Mouse (Mus musculus) limb, embryonic 11.5 days (tissue): ENCODE results near the gene Dnah11. TPM values are rescaled to one million over a fixed set of nuclear protein-coding genes. Genes with fewer than 3 reads are reported as not detected.

ENCODE experiments used
- ATAC-seq: fragments of 200-750 bp; cut with Nextera tagmentation; 2 replicates; pipeline ENCODE4 v1.8.0; 2017; ENCODE audit warnings: low read depth; ENCODE audit not compliant: insufficient number of reproducible peaks, low FRiP score, low TSS enrichment
- DNase-seq: peaks from one replicate; pipeline ENCODE4 v3.0.0-alpha.2; 2015; ENCODE audit warnings: low spot score
- H3K27ac ChIP-seq: fragments of 300-500 bp; sonication (generic); replicated peaks from 2 replicates; pipeline ENCODE4 v1.5.1; 2014; ENCODE audit warnings: low read depth, mild to moderate bottlenecking, low read length
- H3K27me3 ChIP-seq: fragments of 300-500 bp; sonication (generic); 2 replicates; pipeline ENCODE4 v1.6.1; 2014; ENCODE audit warnings: mild to moderate bottlenecking, low read length, mixed read lengths; ENCODE audit not compliant: control insufficient read depth, insufficient read depth
- H3K36me3 ChIP-seq: fragments of 300-500 bp; sonication (generic); 2 replicates; pipeline ENCODE4 v1.6.1; 2014; ENCODE audit warnings: mild to moderate bottlenecking, low read length, moderate library complexity, mixed read lengths; ENCODE audit not compliant: control insufficient read depth, insufficient read depth
- H3K4me1 ChIP-seq: fragments of 300-500 bp; sonication (generic); 2 replicates; pipeline ENCODE4 v1.6.1; 2014; ENCODE audit warnings: low read length, mixed read lengths; ENCODE audit not compliant: control insufficient read depth, insufficient read depth
- H3K4me2 ChIP-seq: fragments of 300-500 bp; sonication (generic); 2 replicates; pipeline ENCODE4 v1.6.1; 2014; ENCODE audit warnings: low read depth, mild to moderate bottlenecking, moderate library complexity; ENCODE audit not compliant: severe bottlenecking
- H3K4me3 ChIP-seq: fragments of 300-500 bp; sonication (generic); 2 replicates; pipeline ENCODE4 v1.5.1; 2014; ENCODE audit warnings: low read depth, low read length
- H3K9ac ChIP-seq: fragments of 300-500 bp; sonication (generic); 2 replicates; pipeline ENCODE4 v1.6.1; 2014; ENCODE audit warnings: mild to moderate bottlenecking, low read length
- H3K9me3 ChIP-seq: fragments of 300-500 bp; sonication (generic); 2 replicates; pipeline ENCODE4 v1.6.1; 2016; ENCODE audit warnings: low read length; ENCODE audit not compliant: control insufficient read depth
- WGBS: fragments of 180-500 bp; shearing (Covaris S2); extraction: QIAGEN DNeasy Blood & Tissue Kit; methylation state at CpG from one replicate; pipeline ENCODE4 v1.1.7; 2014; 5-methylcytosine and 5-hydroxymethylcytosine counted together
- polyA plus RNA-seq: library from polyadenylated mRNA; unstranded; fragments of >200 nt; fragmentation: Nextera tagmentation; extraction: Ambion mirVana; gene quantifications from 2 replicates; pipeline ENCODE4 v1.2.1, GENCODE M21; 2014

The Dnah11 gene
- polyA plus RNA-seq, 1 experiment from 2014 or later: 0.19 TPM

DNA sequence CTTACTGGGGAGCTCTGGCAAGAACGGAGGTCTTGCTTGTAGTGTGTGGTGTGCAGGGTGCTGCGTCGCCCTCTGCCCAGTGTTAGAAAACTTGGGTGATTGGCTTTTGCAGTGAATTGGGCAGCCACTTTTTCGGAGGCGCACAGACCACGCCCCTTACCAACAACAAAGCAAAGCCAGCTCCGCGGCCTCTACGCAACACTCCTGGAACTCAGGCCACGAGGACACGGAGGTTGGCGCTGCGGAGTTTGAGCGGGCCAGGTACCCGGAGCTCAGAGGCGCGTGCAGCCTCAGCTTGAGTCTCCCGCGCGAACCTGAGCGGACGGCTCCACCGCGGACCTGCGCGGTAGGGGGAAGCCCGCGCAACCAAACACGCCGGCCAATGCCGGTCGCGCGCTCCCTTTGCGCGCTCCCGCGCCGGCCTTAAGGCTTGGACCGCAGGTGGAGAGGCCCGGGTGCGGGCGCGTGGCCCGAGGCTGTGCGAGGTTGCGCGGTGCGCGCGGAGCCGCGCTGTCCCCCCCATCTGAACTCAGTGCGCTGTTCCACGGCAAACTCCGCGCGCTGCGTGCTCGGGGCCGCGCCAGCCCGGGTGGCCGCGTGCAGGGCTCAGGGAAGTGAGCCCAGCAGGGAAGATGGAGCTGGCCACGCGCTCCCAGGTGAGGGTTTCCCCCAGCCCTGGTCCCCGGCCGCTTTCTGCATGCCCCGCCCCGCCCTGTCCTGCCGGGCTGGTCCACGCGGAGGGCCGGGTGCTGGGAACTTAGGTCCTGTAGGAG lies 355.4 kb downstream of the Dnah11 start:
- Histone ChIP-seq H3K27ac (peak overlapping the region; percentile 84), H3K36me3 (no peaks in the 10 kb centered on the region), H3K4me3 (peak overlapping the region; percentile 82), H3K4me2 (peak overlapping the region; percentile 71), H3K9me3 (no peaks in the 10 kb centered on the region), H3K9ac (peak overlapping the region; percentile 94), H3K27me3 (no peaks in the 10 kb centered on the region), H3K4me1 (0 out of 2 replicates have a peak, but pooled peaks cover 4% of the 10 kb centered on the region)
- DNase-seq (peak; percentile 87), ATAC-seq (peak; percentile 91)
- under 1% methylated on average over 72 of the region's 75 CpGs for WGBS

DNA sequence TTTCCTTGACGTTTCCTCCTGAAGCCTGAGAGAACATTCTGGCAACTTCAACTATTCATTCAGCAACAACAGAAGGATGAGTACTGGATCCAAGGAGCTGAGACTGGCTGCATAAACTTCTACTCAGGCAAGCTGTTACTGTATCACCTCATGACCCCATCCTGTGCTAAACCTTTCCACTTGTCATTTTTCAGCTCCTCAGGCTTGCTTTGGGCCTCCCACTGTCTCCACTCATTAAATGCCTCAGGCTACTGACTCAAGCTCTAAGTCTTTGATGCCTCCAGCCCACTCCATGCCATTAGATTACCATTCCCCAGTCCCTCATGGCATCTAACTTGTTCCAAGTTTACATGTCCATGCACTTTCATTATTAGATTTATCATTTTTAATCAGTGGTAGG lies 356.2 kb downstream of the Dnah11 start:
- DNase-seq: no peak
- no peaks in the 10 kb centered on the region for H3K27me3 ChIP-seq
- WGBS: 85% methylated on average over 1 of the region's 1 CpGs

DNA sequence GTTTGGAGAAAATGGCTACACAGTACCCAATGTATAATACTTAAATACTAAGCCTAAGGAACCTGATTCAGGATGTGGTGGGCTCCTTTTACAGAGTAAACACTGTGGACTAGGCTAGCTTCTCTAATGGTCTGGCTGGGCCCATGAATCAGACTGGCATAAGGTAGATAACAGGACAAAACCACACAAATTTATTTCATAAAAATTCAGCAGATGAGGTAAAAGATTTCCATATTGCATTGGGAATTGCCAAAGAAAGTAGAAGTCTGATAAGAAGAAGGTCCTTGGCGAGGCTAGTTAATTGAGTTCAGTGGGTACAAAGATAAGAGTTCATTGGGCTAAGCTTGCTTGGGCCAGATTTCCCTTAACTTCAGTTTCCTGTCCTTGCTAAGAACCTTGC lies 358.1 kb downstream of the Dnah11 start:
- ATAC-seq (no peak), DNase-seq (no peak)
- Histone ChIP-seq H3K9me3 (no peaks in the 10 kb centered on the region), H3K4me3 (no peak overlapping the region), H3K36me3 (no peaks in the 10 kb centered on the region), H3K4me1 (0 out of 2 replicates have a peak, but pooled peaks cover 4% of the 10 kb centered on the region), H3K27ac (no peak overlapping the region), H3K9ac (no peak overlapping the region), H3K4me2 (no peak overlapping the region), H3K27me3 (no peaks in the 10 kb centered on the region)
- 76% methylated on average over 1 of the region's 1 CpGs for WGBS

More for the DNA sequence above, 356.2 kb downstream of the Dnah11 start:
- Histone ChIP-seq H3K4me2 (no peak overlapping the region), H3K9ac (no peak overlapping the region), H3K9me3 (no peaks in the 10 kb centered on the region), H3K4me1 (0 out of 2 replicates have a peak, but pooled peaks cover 4% of the 10 kb centered on the region), H3K27ac (no peak overlapping the region), H3K4me3 (no peak overlapping the region), H3K36me3 (no peaks in the 10 kb centered on the region)
- ATAC-seq: no peak

DNA sequence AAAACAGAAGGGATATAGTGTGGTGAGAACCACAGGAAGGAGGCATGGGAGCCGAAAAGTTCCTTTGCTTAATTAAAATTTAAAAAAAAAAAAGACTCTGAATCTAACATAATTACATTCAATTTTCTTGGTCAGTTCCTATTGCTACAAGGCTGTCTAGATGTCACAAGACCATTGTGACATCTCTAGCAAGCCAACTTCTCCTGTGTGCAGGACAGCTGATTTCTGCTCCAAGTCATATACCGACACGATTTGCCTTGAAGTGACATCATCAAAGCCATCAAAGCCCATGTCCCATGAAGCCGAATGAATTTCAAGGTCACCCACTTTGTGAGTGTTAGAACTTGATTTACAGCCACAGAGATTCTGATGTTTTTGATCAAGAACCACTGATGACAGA lies 361.5 kb downstream of the Dnah11 start:
- H3K27me3 ChIP-seq: no peaks in the 10 kb centered on the region
- no peaks in the 10 kb centered on the region for H3K9me3 ChIP-seq
- H3K27ac ChIP-seq: no peak overlapping the region
- H3K4me2 ChIP-seq: no peak overlapping the region
- ATAC-seq: no peak
- no peak overlapping the region for H3K4me3 ChIP-seq
- no peaks in the 10 kb centered on the region for H3K36me3 ChIP-seq
- DNase-seq: no peak
- no peak overlapping the region for H3K9ac ChIP-seq
- WGBS: 82% methylated on average over 4 of the region's 4 CpGs
- H3K4me1 ChIP-seq: no peaks in the 10 kb centered on the region

DNA sequence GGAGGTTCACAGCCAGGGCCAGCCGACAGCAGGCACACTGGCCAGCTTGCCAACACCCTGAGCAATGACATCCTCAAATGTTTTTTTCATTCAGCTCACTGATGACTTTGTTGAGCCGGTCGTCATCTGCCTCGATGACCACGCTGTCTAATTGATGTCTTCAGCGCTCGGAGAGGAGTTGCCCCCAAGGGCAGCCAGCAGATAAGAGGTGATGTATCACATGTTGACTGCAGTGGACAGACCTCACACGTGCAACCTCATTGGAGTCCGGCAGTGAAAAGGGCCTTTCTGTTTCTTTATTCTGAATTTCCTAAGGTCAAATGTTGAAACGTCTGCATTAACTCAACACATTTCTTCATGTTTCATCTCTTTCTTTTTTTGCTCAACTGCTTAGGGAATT lies 363.5 kb downstream of the Dnah11 start:
- WGBS: 41% methylated on average over 10 of the region's 10 CpGs
- no peak overlapping the region for H3K9ac ChIP-seq
- H3K4me2 ChIP-seq: no peak overlapping the region
- no peak overlapping the region for H3K27ac ChIP-seq
- H3K36me3 ChIP-seq: no peaks in the 10 kb centered on the region
- ATAC-seq (no peak), DNase-seq (no peak)
- no peaks in the 10 kb centered on the region for H3K27me3 ChIP-seq
- H3K4me1 ChIP-seq: no peaks in the 10 kb centered on the region
- no peak overlapping the region for H3K4me3 ChIP-seq
- no peaks in the 10 kb centered on the region for H3K9me3 ChIP-seq

DNA sequence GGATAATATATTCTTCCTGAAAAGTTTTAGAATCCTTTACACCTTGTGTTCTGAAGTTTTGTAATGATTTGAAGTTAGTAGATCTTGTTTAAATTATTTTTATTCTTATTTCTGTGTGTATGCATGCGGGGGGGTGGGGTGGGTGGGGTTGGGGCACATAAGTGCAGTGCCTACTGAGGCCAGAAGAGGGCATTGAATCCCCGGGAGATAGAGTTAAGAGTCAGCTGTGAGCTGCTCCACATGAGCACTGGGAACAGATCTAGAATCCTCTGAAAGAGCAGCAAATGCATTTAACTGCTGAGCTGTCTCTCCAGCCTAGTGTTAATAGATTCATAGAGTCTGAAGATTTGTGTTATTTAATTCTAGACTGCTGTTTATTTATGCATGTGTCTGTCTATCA lies 364.2 kb downstream of the Dnah11 start:
- Histone ChIP-seq H3K27ac (no peak overlapping the region), H3K4me2 (no peak overlapping the region), H3K9ac (no peak overlapping the region), H3K4me3 (no peak overlapping the region), H3K36me3 (no peaks in the 10 kb centered on the region), H3K4me1 (no peaks in the 10 kb centered on the region), H3K27me3 (no peaks in the 10 kb centered on the region), H3K9me3 (no peaks in the 10 kb centered on the region)
- WGBS: 84% methylated on average over 2 of the region's 2 CpGs
- ATAC-seq (no peak), DNase-seq (no peak)

DNA sequence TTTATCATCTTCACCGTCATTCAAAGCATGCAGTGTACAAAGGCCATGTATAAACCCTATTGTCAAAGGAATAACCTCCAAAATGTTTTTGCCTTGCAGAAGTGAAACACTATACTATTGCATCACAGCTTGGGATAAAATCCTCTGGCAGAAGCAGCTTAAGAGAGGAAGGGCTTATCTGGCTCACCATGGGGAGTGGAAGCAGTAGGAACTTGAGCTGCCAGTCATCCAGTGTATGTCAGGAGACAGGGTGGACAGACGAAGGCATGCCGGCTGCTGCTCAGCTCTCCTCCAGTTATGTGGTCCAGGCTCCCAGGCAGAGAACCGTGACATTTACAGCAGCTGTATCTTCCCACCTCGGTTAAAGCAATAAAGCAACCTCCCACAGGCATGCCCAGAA lies 366.7 kb downstream of the Dnah11 start:
- Histone ChIP-seq H3K9ac (no peak overlapping the region), H3K9me3 (no peaks in the 10 kb centered on the region), H3K27ac (no peak overlapping the region), H3K4me3 (no peak overlapping the region), H3K4me1 (no peaks in the 10 kb centered on the region), H3K4me2 (no peak overlapping the region), H3K36me3 (no peaks in the 10 kb centered on the region), H3K27me3 (no peaks in the 10 kb centered on the region)
- ATAC-seq (no peak), DNase-seq (no peak)
- 38% methylated on average over 5 of the region's 5 CpGs for WGBS

DNA sequence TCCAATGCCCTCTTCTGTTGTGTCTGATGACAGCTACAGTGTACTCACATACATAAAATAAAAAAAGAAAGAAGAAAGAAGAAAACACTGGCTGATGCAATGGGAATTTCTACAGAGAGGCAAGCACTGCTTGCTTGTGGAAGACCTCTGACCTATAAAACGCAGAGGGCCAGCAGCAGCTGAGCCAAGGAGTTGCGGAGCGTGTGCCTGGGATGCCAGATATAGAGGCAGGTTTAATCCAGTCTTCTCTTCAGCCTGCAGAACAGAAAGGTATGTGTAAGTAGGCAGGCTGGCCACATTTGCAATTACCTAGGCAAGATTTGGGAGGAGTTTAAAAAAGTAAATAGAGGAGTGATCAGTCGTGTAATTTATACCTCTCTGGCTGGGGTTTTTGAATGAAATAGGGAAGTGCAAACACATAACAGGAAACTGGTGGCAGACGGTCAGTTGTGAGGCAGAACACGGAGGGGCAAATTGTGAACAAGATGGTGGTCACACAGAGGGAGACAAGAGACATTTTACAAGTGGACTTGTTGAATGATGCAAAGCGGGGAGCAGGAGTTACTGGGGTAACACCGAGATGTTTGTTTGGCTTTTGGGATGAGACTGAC lies 367.4 kb downstream of the Dnah11 start:
- ATAC-seq: no peak
- WGBS: 78% methylated on average over 8 of the region's 8 CpGs
- H3K4me3 ChIP-seq: no peak overlapping the region
- no peak for DNase-seq
- no peaks in the 10 kb centered on the region for H3K27me3 ChIP-seq
- H3K27ac ChIP-seq: no peak overlapping the region
- H3K36me3 ChIP-seq: no peaks in the 10 kb centered on the region
- no peaks in the 10 kb centered on the region for H3K9me3 ChIP-seq
- H3K9ac ChIP-seq: no peak overlapping the region
- no peak overlapping the region for H3K4me2 ChIP-seq
- H3K4me1 ChIP-seq: no peaks in the 10 kb centered on the region
